Mouse (Mus musculus) spleen, postnatal 36 days (tissue): ENCODE results near the gene Ost4.
"Not testable (repeated sequence)": the region's sequence is repeated elsewhere in the genome, so short reads cannot be mapped to it uniquely, and the experiment has no call there.

ENCODE experiments used
- DNase-seq, 2 experiments: peaks; one replicate each; pipeline ENCODE4 v3.0.0; 2022; ENCODE audit warnings: low spot score in 2 of 2, mixed read lengths in 1 of 2

Ost4 gene

GRCm38 (mm10) chr5:30890375-30890774, 17.2 kb downstream of the Ost4 start:
- DNase-seq = no peak

- DNase-seq = no peak
These were observed 18.4 kb downstream of the Ost4 start for GRCm38 (mm10) chr5:30889088-30889754.

GRCm38 (mm10) chr5:30888337-30889087, 19.1 kb downstream of the Ost4 start, which contains the start of gene Agbl5:
Gene Agbl5 (plus strand): TSS chr5:30888694.
- DNase-seq = peak; percentile 90

- DNase-seq = peak; percentile 81 to 90
These were observed 19.7 kb downstream of the Ost4 start for GRCm38 (mm10) chr5:30887858-30888336.

GRCm38 (mm10) chr5:30887331-30887761, 20.2 kb downstream of the Ost4 start:
- peak; percentile 88 to 90 for DNase-seq

- DNase-seq = no peak
These were observed 20.9 kb downstream of the Ost4 start for GRCm38 (mm10) chr5:30886731-30887130.

- no peak for DNase-seq
These were observed 21.4 kb downstream of the Ost4 start for GRCm38 (mm10) chr5:30886209-30886608.

- not testable (repeated sequence) for DNase-seq
These were observed 25.7 kb downstream of the Ost4 start for GRCm38 (mm10) chr5:30881839-30882238.

- no peak for DNase-seq
These were observed 28.1 kb downstream of the Ost4 start for GRCm38 (mm10) chr5:30879347-30879943.

GRCm38 (mm10) chr5:30878616-30879015, 29.0 kb downstream of the Ost4 start:
- no peak for DNase-seq

GRCm38 (mm10) chr5:30874365-30874764, 33.2 kb downstream of the Ost4 start:
- DNase-seq = no peak

- no peak for DNase-seq
These were observed 35.0 kb downstream of the Ost4 start for GRCm38 (mm10) chr5:30872574-30872973.

GRCm38 (mm10) chr5:30870131-30870406, 37.5 kb downstream of the Ost4 start:
- DNase-seq = no peak

- DNase-seq = peak; percentile 92
These were observed 38.0 kb downstream of the Ost4 start for GRCm38 (mm10) chr5:30869405-30870130.

- no peak for DNase-seq
These were observed 38.6 kb downstream of the Ost4 start for GRCm38 (mm10) chr5:30868981-30869380.

- DNase-seq = no peak
These were observed 39.9 kb downstream of the Ost4 start, which contains the start of gene Tmem214 for GRCm38 (mm10) chr5:30867712-30868111. Gene Tmem214 (plus strand): TSS chr5:30868012.

GRCm38 (mm10) chr5:30866871-30867270, 40.7 kb downstream of the Ost4 start:
- peak; percentile 56 to 66 for DNase-seq

GRCm38 (mm10) chr5:30864322-30864721, 43.3 kb downstream of the Ost4 start:
- no peak for DNase-seq

- DNase-seq = peak; percentile 24 to 42
These were observed 43.7 kb downstream of the Ost4 start for GRCm38 (mm10) chr5:30863852-30864251.

- DNase-seq = no peak
These were observed 51.5 kb downstream of the Ost4 start for GRCm38 (mm10) chr5:30856124-30856523.
